9 mouse cellular contexts compared by ENCODE assay signal in genomic region chrX:77808602-77809001, GRCm38 (mm10). TPM values are rescaled to one million over a fixed set of nuclear protein-coding genes. Genes with fewer than 3 reads are reported as not detected.
DNase-seq lines count a peak whose midpoint lies in the region; ATAC-seq and TF ChIP-seq lines count a peak whose summit lies in the region.
"Had no signal": no experiment of that assay in that cellular context is flagged by ENCODE, and none has a peak within 500 bp of the region (broad histone marks: within the 10 kb centered on the region; RNA-seq: fewer than 3 reads in every experiment).

No protein-coding gene starts in this region.

- no peak overlapping the region for H3K9ac ChIP-seq in forebrain, embryonic 11.5 days (ENCODE audit: low read length)
- no peak overlapping the region for H3K9ac ChIP-seq in forebrain, embryonic 12.5 days
- no peak overlapping the region for H3K9ac ChIP-seq in midbrain, embryonic 14.5 days (replicated peaks; ENCODE audit: low read length)
- H3K9ac ChIP-seq in midbrain, embryonic 15.5 days: no peak overlapping the region
- H3K9ac ChIP-seq in heart, postnatal 0 days (replicated peaks; ENCODE audit: low read depth, low read length): no peak overlapping the region
- H3K9ac ChIP-seq: heart, embryonic 13.5 days had no signal

- H3K27ac ChIP-seq in forebrain, embryonic 11.5 days (ENCODE audit: low read depth, low read length): no peak overlapping the region
- H3K27ac ChIP-seq in forebrain, embryonic 12.5 days: no peak overlapping the region
- H3K27ac ChIP-seq in midbrain, embryonic 14.5 days (replicated peaks; ENCODE audit: low read depth, low read length): no peak overlapping the region
- H3K27ac ChIP-seq in midbrain, embryonic 15.5 days: no peak overlapping the region
- no peak overlapping the region for H3K27ac ChIP-seq in heart, postnatal 0 days (ENCODE audit: low read depth)
- no peak overlapping the region for H3K27ac ChIP-seq in thymus, adult 2 months (ENCODE audit: control insufficient read depth, insufficient read depth, low read length)
- H3K27ac ChIP-seq: heart, embryonic 13.5 days had no signal

- no peaks in the 10 kb centered on the region for H3K36me3 ChIP-seq in forebrain, embryonic 11.5 days (ENCODE audit: control insufficient read depth, insufficient read depth, low read length)
- no peaks in the 10 kb centered on the region for H3K36me3 ChIP-seq in forebrain, embryonic 12.5 days (replicated peaks)
- H3K36me3 ChIP-seq in midbrain, embryonic 14.5 days (ENCODE audit: control insufficient read depth, insufficient read depth, low read length): no peaks in the 10 kb centered on the region
- H3K36me3 ChIP-seq in midbrain, embryonic 15.5 days (replicated peaks): no peaks in the 10 kb centered on the region
- H3K36me3 ChIP-seq in heart, postnatal 0 days (replicated peaks; ENCODE audit: control insufficient read depth, insufficient read depth, low read length): no peaks in the 10 kb centered on the region
- H3K36me3 ChIP-seq in thymus, adult 2 months (ENCODE audit: control insufficient read depth, insufficient read depth, low read length): no peaks in the 10 kb centered on the region
- H3K36me3 ChIP-seq: heart, embryonic 13.5 days had no signal

- H3K4me2 ChIP-seq in forebrain, embryonic 11.5 days (ENCODE audit: low read depth, low read length, severe bottlenecking): no peak overlapping the region
- no peak overlapping the region for H3K4me2 ChIP-seq in forebrain, embryonic 12.5 days
- H3K4me2 ChIP-seq in midbrain, embryonic 14.5 days (ENCODE audit: low read length): no peak overlapping the region
- no peak overlapping the region for H3K4me2 ChIP-seq in midbrain, embryonic 15.5 days
- no peak overlapping the region for H3K4me2 ChIP-seq in heart, postnatal 0 days (ENCODE audit: low read depth, low read length)
- H3K4me2 ChIP-seq: heart, embryonic 13.5 days had no signal

- no peak overlapping the region for H3K4me3 ChIP-seq in forebrain, embryonic 11.5 days (ENCODE audit: low read depth, low read length)
- H3K4me3 ChIP-seq in forebrain, embryonic 12.5 days (replicated peaks): no peak overlapping the region
- H3K4me3 ChIP-seq in midbrain, embryonic 14.5 days (replicated peaks; ENCODE audit: low read depth, low read length): no peak overlapping the region
- H3K4me3 ChIP-seq in midbrain, embryonic 15.5 days: no peak overlapping the region
- no peak overlapping the region for H3K4me3 ChIP-seq in heart, postnatal 0 days (ENCODE audit: low read depth, low read length)
- no peak overlapping the region for H3K4me3 ChIP-seq in thymus, adult 2 months (ENCODE audit: control insufficient read depth, insufficient read depth, low read length)
- H3K4me3 ChIP-seq: heart, embryonic 13.5 days had no signal

- H3K9me3 ChIP-seq in forebrain, embryonic 11.5 days (ENCODE audit: control insufficient read depth, low read length): no peaks in the 10 kb centered on the region
- H3K9me3 ChIP-seq in forebrain, embryonic 12.5 days: no peaks in the 10 kb centered on the region
- H3K9me3 ChIP-seq in midbrain, embryonic 14.5 days (ENCODE audit: control insufficient read depth, low read length): no peaks in the 10 kb centered on the region
- no peaks in the 10 kb centered on the region for H3K9me3 ChIP-seq in midbrain, embryonic 15.5 days
- H3K9me3 ChIP-seq in heart, postnatal 0 days (replicated peaks; ENCODE audit: control insufficient read depth, low read length): no peaks in the 10 kb centered on the region
- H3K9me3 ChIP-seq: heart, embryonic 13.5 days had no signal

- TF ChIP-seq EP300 in heart, postnatal 0 days (IDR thresholded peaks at IDR 0.05; ENCODE audit: low read depth): no peak

- H3K27me3 ChIP-seq in forebrain, embryonic 11.5 days (ENCODE audit: control insufficient read depth, insufficient read depth, low read length): no peaks in the 10 kb centered on the region
- no peaks in the 10 kb centered on the region for H3K27me3 ChIP-seq in forebrain, embryonic 12.5 days
- no peaks in the 10 kb centered on the region for H3K27me3 ChIP-seq in midbrain, embryonic 14.5 days (ENCODE audit: control insufficient read depth, insufficient read depth, low read length)
- no peaks in the 10 kb centered on the region for H3K27me3 ChIP-seq in midbrain, embryonic 15.5 days (replicated peaks)
- H3K27me3 ChIP-seq in heart, postnatal 0 days (ENCODE audit: control insufficient read depth, insufficient read depth, low read length): no peaks in the 10 kb centered on the region
- H3K27me3 ChIP-seq in thymus, adult 2 months (ENCODE audit: control insufficient read depth, insufficient read depth, low read length): no peaks in the 10 kb centered on the region
- H3K27me3 ChIP-seq: heart, embryonic 13.5 days had no signal

- peak; percentile 66 for TF ChIP-seq CTCF in heart, postnatal 0 days (IDR thresholded peaks at IDR 0.05; ENCODE audit: low read depth)
- TF ChIP-seq CTCF in thymus, adult 2 months (IDR thresholded peaks at IDR 0.05; ENCODE audit: borderline replicate concordance, control insufficient read depth, extremely low read depth, insufficient read depth, low read length, poor library complexity): no peak

- peak; percentile 50 for DNase-seq in forebrain, embryonic 11.5 days (ENCODE audit: low spot score)
- DNase-seq in midbrain, embryonic 14.5 days: peak; percentile 70
- DNase-seq in adrenal gland, adult 2 months: peak; percentile 20
- DNase-seq in heart, postnatal 0 days (ENCODE audit: low spot score): peak; percentile 31
- DNase-seq in lung, postnatal 14 days: peak; percentile 52
- DNase-seq in thymus, adult 2 months: peak; percentile 45

- no peak for TF ChIP-seq POLR2A in thymus, adult 2 months (IDR thresholded peaks at IDR 0.05; ENCODE audit: control insufficient read depth, extremely low read depth, insufficient read depth, low read length, poor library complexity)

- ATAC-seq in forebrain, embryonic 11.5 days (replicated peaks; ENCODE audit: low FRiP score): no peak
- no peak for ATAC-seq in forebrain, embryonic 12.5 days (ENCODE audit: low FRiP score)
- ATAC-seq in midbrain, embryonic 14.5 days (ENCODE audit: low FRiP score, low TSS enrichment): no peak
- ATAC-seq in midbrain, embryonic 15.5 days (replicated peaks): no peak
- ATAC-seq in heart, postnatal 0 days (ENCODE audit: insufficient read depth, low read depth): no peak

- WGBS in forebrain, embryonic 11.5 days: 22% methylated on average over 2 of the region's 2 CpGs
- 28% methylated on average over 2 of the region's 2 CpGs for WGBS in forebrain, embryonic 12.5 days
- 24% methylated on average over 2 of the region's 2 CpGs for WGBS in midbrain, embryonic 14.5 days
- 20% methylated on average over 2 of the region's 2 CpGs for WGBS in midbrain, embryonic 15.5 days
- 20% methylated on average over 2 of the region's 2 CpGs for WGBS in heart, postnatal 0 days
- WGBS in thymus, adult 2 months: 31% methylated on average over 2 of the region's 2 CpGs

- H3K4me1 ChIP-seq in forebrain, embryonic 11.5 days (replicated peaks; ENCODE audit: control insufficient read depth, insufficient read depth, low read length): no peaks in the 10 kb centered on the region
- H3K4me1 ChIP-seq in forebrain, embryonic 12.5 days: no peaks in the 10 kb centered on the region
- no peaks in the 10 kb centered on the region for H3K4me1 ChIP-seq in midbrain, embryonic 14.5 days (ENCODE audit: control insufficient read depth, insufficient read depth, low read length)
- H3K4me1 ChIP-seq in midbrain, embryonic 15.5 days: no peaks in the 10 kb centered on the region
- no peaks in the 10 kb centered on the region for H3K4me1 ChIP-seq in heart, postnatal 0 days (ENCODE audit: control insufficient read depth, insufficient read depth)
- 0 out of 2 replicates have a peak, but pooled peaks cover 3% of the 10 kb centered on the region for H3K4me1 ChIP-seq in thymus, adult 2 months (replicated peaks; ENCODE audit: control insufficient read depth, insufficient read depth, low read length)
- H3K4me1 ChIP-seq: heart, embryonic 13.5 days had no signal

RNA-seq across cellular contexts. Expression of gene Prkx, which starts 12.5 kb away (rescaled TPM):
- polyA plus RNA-seq in forebrain, embryonic 11.5 days (2014; fragmentation: Nextera tagmentation; extraction: Ambion mirVana): 16.9 and 17.7 TPM in 2 replicates
- polyA plus RNA-seq in forebrain, embryonic 12.5 days (2016; fragmentation: Nextera tagmentation; extraction: Ambion mirVana): 21.5 and 22.6 TPM in 2 replicates
- 25.9 and 31.1 TPM in 2 replicates for polyA plus RNA-seq in midbrain, embryonic 14.5 days (2014; fragmentation: Nextera tagmentation; extraction: Ambion mirVana)
- 26.1 and 27.0 TPM in 2 replicates for polyA plus RNA-seq in midbrain, embryonic 15.5 days (2015; fragmentation: Nextera tagmentation; extraction: Ambion mirVana)
- total RNA-seq in adrenal gland, adult 2 months (2021): 10 to 100 TPM; 12.6 to 18.4 TPM
- polyA plus RNA-seq in adrenal gland, adult 2 months (2012; rRNA removed): 11.6 and 12.7 TPM in 2 replicates
- 13.6 and 20.1 TPM in 2 replicates for total RNA-seq in heart, postnatal 0 days (2014; rRNA removed; ENCODE audit: low replicate concordance)
- polyA plus RNA-seq in heart, postnatal 0 days (2015; fragmentation: Nextera tagmentation; extraction: Ambion mirVana): 11.7 and 12.4 TPM in 2 replicates
- 17.1 and 20.5 TPM in 2 replicates for polyA plus RNA-seq in thymus, adult 2 months (2012; rRNA removed)

RNA-seq across cellular contexts. Expression of gene Pbsn, which starts 44.8 kb away (rescaled TPM):
- not detected in 2 replicates for polyA plus RNA-seq in forebrain, embryonic 11.5 days (2014; fragmentation: Nextera tagmentation; extraction: Ambion mirVana)
- not detected in 2 replicates for polyA plus RNA-seq in forebrain, embryonic 12.5 days (2016; fragmentation: Nextera tagmentation; extraction: Ambion mirVana)
- polyA plus RNA-seq in midbrain, embryonic 14.5 days (2014; fragmentation: Nextera tagmentation; extraction: Ambion mirVana): not detected in 2 replicates
- not detected in 2 replicates for polyA plus RNA-seq in midbrain, embryonic 15.5 days (2015; fragmentation: Nextera tagmentation; extraction: Ambion mirVana)
- total RNA-seq in adrenal gland, adult 2 months (2021): not detected
- polyA plus RNA-seq in adrenal gland, adult 2 months (2012; rRNA removed): not detected in 2 replicates
- not detected in 2 replicates for total RNA-seq in heart, postnatal 0 days (2014; rRNA removed; ENCODE audit: low replicate concordance)
- polyA plus RNA-seq in heart, postnatal 0 days (2015; fragmentation: Nextera tagmentation; extraction: Ambion mirVana): not detected in 2 replicates
- polyA plus RNA-seq in thymus, adult 2 months (2012; rRNA removed): not detected in 2 replicates
- polyA plus RNA-seq: heart, embryonic 13.5 days had no signal

RNA-seq across cellular contexts. Expression of gene Gm14744, which starts 56.0 kb away (rescaled TPM):
- not detected in 2 replicates for polyA plus RNA-seq in forebrain, embryonic 11.5 days (2014; fragmentation: Nextera tagmentation; extraction: Ambion mirVana)
- polyA plus RNA-seq in forebrain, embryonic 12.5 days (2016; fragmentation: Nextera tagmentation; extraction: Ambion mirVana): not detected in 2 replicates
- not detected in 2 replicates for polyA plus RNA-seq in midbrain, embryonic 14.5 days (2014; fragmentation: Nextera tagmentation; extraction: Ambion mirVana)
- polyA plus RNA-seq in midbrain, embryonic 15.5 days (2015; fragmentation: Nextera tagmentation; extraction: Ambion mirVana): not detected in 2 replicates
- total RNA-seq in adrenal gland, adult 2 months (2021): not detected
- not detected in 2 replicates for polyA plus RNA-seq in adrenal gland, adult 2 months (2012; rRNA removed)
- total RNA-seq in heart, postnatal 0 days (2014; rRNA removed; ENCODE audit: low replicate concordance): not detected in 2 replicates
- polyA plus RNA-seq in heart, postnatal 0 days (2015; fragmentation: Nextera tagmentation; extraction: Ambion mirVana): not detected in 2 replicates
- not detected in 2 replicates for polyA plus RNA-seq in thymus, adult 2 months (2012; rRNA removed)
- polyA plus RNA-seq: heart, embryonic 13.5 days had no signal

Comparison
In these comparisons a context has a peak if more than half of its experiments do, and no peak if none do; other contexts are left out.
1. DNase-seq: peak in every context shown above with its lines; median percentile 70 in midbrain, embryonic 14.5 days; 52 in lung, postnatal 14 days; 50 in forebrain, embryonic 11.5 days; 45 in thymus, adult 2 months; 31 in heart, postnatal 0 days; 20 in adrenal gland, adult 2 months.